Mouse (Mus musculus) ES-E14 (cell line): Measurements from ENCODE around the gene Tceanc2.

Source experiments
- CHD2 ChIP-seq: IDR thresholded peaks from 2 replicates; pipeline ENCODE4 v1.6.1; 2014; ENCODE audit warnings: mild to moderate bottlenecking, low read depth, low read length, inconsistent platforms
- HCFC1 ChIP-seq: IDR thresholded peaks from 2 replicates; pipeline ENCODE4 v1.6.1; 2012; ENCODE audit warnings: low read length, inconsistent platforms, borderline replicate concordance; ENCODE audit not compliant: insufficient read depth
- ZNF384 ChIP-seq: IDR thresholded peaks from 2 replicates; pipeline ENCODE4 v1.6.1; 2012; ENCODE audit warnings: low read depth, low read length, inconsistent platforms

- TF ChIP-seq HCFC1 (no peak), ZNF384 (no peak), CHD2 (no peak)
Measured at GRCm38 (mm10) chr4:107163756-107164587, 14.9 kb downstream of the Tceanc2 start.
